Mouse (Mus musculus) forebrain, postnatal 0 days (tissue): ENCODE data around the gene Umad1. TPM values are rescaled to one million over a fixed set of nuclear protein-coding genes. Genes with fewer than 3 reads are reported as not detected.

Experiments used
- ATAC-seq: fragments of 200-750 bp; cut with Nextera tagmentation; 2 replicates; pipeline ENCODE4 v1.8.0; 2017; ENCODE audit warnings: mild to moderate bottlenecking, moderate library complexity
- DNase-seq: peaks from one replicate; pipeline ENCODE4 v3.0.0-alpha.2; 2015
- H3K27ac ChIP-seq: fragments of 300-500 bp; sonication (generic); 2 replicates; pipeline ENCODE4 v1.5.1; 2014; ENCODE audit warnings: low read depth, mild to moderate bottlenecking, antibody characterized with exemption, low read length, moderate library complexity, mixed read lengths
- H3K27me3 ChIP-seq: fragments of 300-500 bp; sonication (generic); 2 replicates; pipeline ENCODE4 v1.6.1; 2014; ENCODE audit warnings: mild to moderate bottlenecking, low read length, mixed read lengths; ENCODE audit not compliant: insufficient read depth
- H3K36me3 ChIP-seq: fragments of 300-500 bp; sonication (generic); 2 replicates; pipeline ENCODE4 v1.6.1; 2014; ENCODE audit warnings: mild to moderate bottlenecking, moderate library complexity; ENCODE audit not compliant: insufficient read depth
- H3K4me1 ChIP-seq: fragments of 300-500 bp; sonication (generic); 2 replicates; pipeline ENCODE4 v1.6.1; 2014; ENCODE audit warnings: antibody characterized with exemption; ENCODE audit not compliant: insufficient read depth
- H3K4me2 ChIP-seq: fragments of 300-500 bp; sonication (generic); 2 replicates; pipeline ENCODE4 v1.6.1; 2014; ENCODE audit warnings: low read depth, mild to moderate bottlenecking, moderate library complexity
- H3K4me3 ChIP-seq: fragments of 300-500 bp; sonication (generic); 2 replicates; pipeline ENCODE4 v1.5.1; 2014; ENCODE audit warnings: low read depth, low read length, mixed read lengths
- H3K9ac ChIP-seq: fragments of 300-500 bp; sonication (generic); 2 replicates; pipeline ENCODE4 v1.6.1; 2014; ENCODE audit warnings: mild to moderate bottlenecking
- H3K9me3 ChIP-seq: fragments of 300-500 bp; sonication (generic); 2 replicates; pipeline ENCODE4 v1.6.1; 2016; ENCODE audit warnings: low read length
- CTCF ChIP-seq: sonication (generic); IDR thresholded peaks from 2 replicates; pipeline ENCODE4 v1.5.1; 2016; ENCODE audit warnings: antibody characterized with exemption, control low read depth, low read depth
- WGBS: fragments of 180-500 bp; shearing (Covaris S2); extraction: QIAGEN DNeasy Blood & Tissue Kit; methylation state at CpG from one replicate; pipeline ENCODE4 v1.1.7; 2014; 5-methylcytosine and 5-hydroxymethylcytosine counted together
- polyA plus RNA-seq: library from polyadenylated mRNA; unstranded; fragments of >200 nt; fragmentation: Nextera tagmentation; extraction: Ambion mirVana; gene quantifications from 2 replicates; pipeline ENCODE4 v1.2.1, GENCODE M21; 2015
- total RNA-seq: library from RNA; depleted of rRNA; stranded (reverse); fragments of >200 nt; gene quantifications from 2 replicates; pipeline ENCODE4 v1.2.3, GENCODE M21; 2014

Umad1 gene
- total and polyA plus RNA-seq, 2 experiments from 2014 or later, result 24.4 to 50.5 TPM

DNA sequence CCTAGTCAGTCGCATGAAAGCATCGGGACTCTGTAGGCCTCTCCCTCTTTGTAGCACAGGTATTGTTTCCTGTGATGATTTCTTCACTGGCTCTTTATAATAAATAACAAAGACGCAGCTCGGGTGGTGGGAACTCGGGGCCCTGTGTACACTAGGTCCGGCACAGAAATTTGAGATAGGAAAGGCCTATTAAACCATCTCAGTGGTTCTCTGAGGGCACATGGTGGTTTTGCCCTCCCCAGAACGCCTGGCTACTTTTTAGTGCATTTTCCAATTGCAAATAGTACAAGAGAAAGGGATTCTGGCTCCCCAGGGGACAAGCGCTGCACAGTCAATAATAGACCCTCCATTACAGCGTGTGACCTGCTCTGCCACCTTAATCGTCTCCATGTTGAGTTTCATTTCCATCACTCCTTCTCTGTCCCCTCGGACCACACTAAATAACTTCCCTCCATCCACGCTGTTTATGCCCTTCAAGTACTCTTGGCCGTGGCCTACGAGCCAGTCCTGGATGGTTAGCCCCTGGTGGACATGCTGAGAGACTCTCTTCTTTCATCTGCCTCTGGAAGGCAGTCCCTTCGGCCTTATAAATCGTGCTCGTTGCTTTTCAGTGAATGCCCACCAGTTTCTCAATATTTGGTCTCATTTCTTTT is 227.4 kb downstream of the Umad1 start:
- Histone ChIP-seq H3K4me3 (no peak overlapping the region), H3K4me2 (no peak overlapping the region), H3K36me3 (no peaks in the 10 kb centered on the region), H3K4me1 (no peaks in the 10 kb centered on the region), H3K27ac (no peak overlapping the region), H3K27me3 (no peaks in the 10 kb centered on the region), H3K9ac (no peak overlapping the region), H3K9me3 (no peaks in the 10 kb centered on the region)
- DNase-seq, result peak; percentile 16
- no peak; the same call in 1 of the 2 replicates for ATAC-seq
- TF ChIP-seq CTCF, result 0 out of 2 replicates have a peak, but pooled peaks have one; percentile 11
- 69% methylated on average over 17 of the region's 17 CpGs for WGBS

DNA sequence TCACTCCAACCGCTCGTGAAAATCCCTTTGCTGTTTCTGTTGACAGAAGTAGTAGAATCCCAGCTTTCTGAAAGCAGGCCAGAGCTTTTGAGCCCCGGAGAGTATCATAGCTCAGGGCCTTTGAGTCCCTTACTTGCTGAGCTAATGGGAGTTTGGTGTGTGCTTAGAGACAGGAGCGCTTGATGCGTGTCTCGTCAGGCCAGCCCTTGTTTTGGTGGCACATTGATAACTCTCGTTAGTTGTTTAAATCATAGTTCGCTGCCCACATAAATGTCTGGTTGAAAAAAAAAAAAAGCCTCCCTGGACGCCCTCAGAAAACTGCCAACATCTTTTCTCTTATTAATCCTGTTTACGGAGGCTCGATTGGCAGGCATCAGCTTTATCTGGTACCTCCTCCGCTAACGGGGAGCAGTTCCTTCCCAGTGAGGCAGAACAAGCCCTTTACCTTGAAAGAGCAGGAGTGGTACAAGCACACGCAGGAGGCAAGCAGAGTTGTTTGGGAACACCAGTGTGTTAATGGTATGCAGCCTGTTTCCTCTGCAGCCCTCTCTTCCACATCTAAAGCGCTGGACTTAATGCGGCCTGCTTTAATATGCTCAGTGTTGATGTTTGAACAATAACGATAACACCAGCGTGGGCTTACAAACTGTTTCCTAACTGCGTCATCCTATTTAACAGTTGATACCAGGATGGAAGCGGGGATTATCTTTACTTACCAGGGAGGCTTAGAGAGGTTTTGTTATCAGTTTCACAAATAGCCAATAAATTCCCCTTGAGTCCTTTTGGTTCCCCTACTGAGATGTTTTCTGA is 228.2 kb downstream of the Umad1 start:
- Histone ChIP-seq H3K4me1 (no peaks in the 10 kb centered on the region), H3K27ac (no peak overlapping the region), H3K9me3 (no peaks in the 10 kb centered on the region), H3K27me3 (no peaks in the 10 kb centered on the region), H3K4me3 (no peak overlapping the region), H3K36me3 (no peaks in the 10 kb centered on the region), H3K4me2 (no peak overlapping the region), H3K9ac (0 out of 2 replicates have a peak overlapping the region, but pooled peaks have one; percentile 6)
- TF ChIP-seq CTCF, result no peak
- ATAC-seq (no peak), DNase-seq (peak; percentile 18)
- 28% methylated on average over 20 of the region's 20 CpGs for WGBS

DNA sequence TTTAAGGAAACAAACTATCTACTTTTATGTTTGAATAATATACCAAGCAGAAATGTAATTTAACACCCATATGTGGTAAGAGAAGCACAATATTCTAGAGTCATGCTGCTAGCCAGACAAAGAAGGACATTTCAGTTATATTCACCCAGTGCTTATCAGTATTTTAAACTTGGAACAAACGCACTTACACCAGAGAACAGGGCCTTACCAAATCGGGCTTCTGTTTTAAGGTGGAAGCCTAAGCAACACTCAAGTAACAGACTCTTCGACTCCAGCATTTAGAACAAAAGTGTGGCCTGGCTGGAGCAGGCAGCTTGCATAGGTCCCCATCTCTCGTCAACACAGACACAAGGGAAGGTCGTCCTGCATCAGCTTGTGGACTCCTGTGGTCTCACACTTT is 229.2 kb downstream of the Umad1 start:
- no peaks in the 10 kb centered on the region for H3K27me3 ChIP-seq
- no peak for ATAC-seq
- no peak overlapping the region for H3K4me2 ChIP-seq

DNA sequence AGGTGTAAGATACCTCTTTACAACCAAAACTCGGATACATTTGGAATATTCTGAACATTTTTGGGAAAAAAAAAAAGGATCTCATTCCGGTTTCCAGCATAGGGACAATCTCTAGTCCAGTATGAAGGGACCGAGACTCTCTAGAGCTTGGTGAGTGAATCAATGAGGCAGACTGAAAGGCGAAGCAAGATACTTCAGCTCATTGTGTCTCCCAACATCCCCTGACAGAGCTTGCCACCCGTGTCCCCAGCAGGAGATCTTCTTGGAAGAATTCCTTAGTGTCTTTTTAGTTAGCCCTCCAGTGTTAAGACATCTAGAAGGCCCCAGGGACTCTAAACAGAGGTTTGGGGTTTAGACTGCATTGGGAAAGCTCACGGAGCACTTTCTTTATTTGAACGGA is 230.2 kb downstream of the Umad1 start:
- WGBS, result 71% methylated on average over 7 of the region's 7 CpGs
- ATAC-seq, result no peak

More for the DNA sequence above, 229.2 kb downstream of the Umad1 start:
- no peaks in the 10 kb centered on the region for H3K36me3 ChIP-seq
- no peak overlapping the region for H3K4me3 ChIP-seq
- no peaks in the 10 kb centered on the region for H3K9me3 ChIP-seq
- no peaks in the 10 kb centered on the region for H3K4me1 ChIP-seq
- no peak for TF ChIP-seq CTCF
- 71% methylated on average over 5 of the region's 5 CpGs for WGBS
- H3K9ac ChIP-seq, result no peak overlapping the region
- no peak overlapping the region for H3K27ac ChIP-seq
- no peak for DNase-seq

DNA sequence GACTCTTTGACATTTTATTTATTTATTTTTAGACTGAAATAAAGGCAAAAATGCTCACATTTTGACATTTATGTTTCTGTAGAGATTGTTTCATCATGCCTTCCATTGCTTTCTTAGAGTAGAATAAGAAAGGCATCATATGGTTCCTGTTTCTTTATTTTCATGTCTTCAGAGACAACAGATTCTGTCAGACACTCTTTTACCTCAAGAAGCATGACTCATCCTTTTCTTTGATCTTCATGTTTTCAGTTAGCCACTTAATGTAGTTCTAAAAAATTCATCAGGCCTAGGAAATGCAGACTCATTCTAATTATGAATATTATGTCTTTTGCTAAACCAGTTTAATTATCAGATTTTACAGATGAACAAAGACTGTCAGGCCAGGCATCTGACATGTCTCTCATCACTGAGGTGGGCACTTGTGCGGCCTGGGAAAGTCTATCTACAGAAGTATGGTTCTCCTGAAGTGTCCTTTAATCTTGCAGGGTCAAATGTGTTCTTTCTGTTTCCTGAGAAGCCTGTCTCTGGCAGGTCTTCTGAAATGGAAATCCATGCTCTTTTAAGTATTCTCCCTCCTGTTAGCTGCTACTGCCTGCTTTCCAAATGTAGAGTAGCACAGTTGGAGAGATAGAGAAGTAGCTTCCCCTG is 231.0 kb downstream of the Umad1 start:
- Histone ChIP-seq H3K4me1 (no peaks in the 10 kb centered on the region), H3K4me3 (no peak overlapping the region), H3K27ac (no peak overlapping the region), H3K36me3 (no peaks in the 10 kb centered on the region), H3K27me3 (no peaks in the 10 kb centered on the region), H3K4me2 (no peak overlapping the region), H3K9me3 (no peaks in the 10 kb centered on the region), H3K9ac (no peak overlapping the region)
- DNase-seq (no peak), ATAC-seq (no peak)
- WGBS, result 85% methylated on average over 1 of the region's 1 CpGs
- TF ChIP-seq CTCF, result no peak

More for the DNA sequence above, 230.2 kb downstream of the Umad1 start:
- no peak overlapping the region for H3K4me2 ChIP-seq
- no peak for TF ChIP-seq CTCF
- no peaks in the 10 kb centered on the region for H3K36me3 ChIP-seq
- no peaks in the 10 kb centered on the region for H3K27me3 ChIP-seq
- no peak for DNase-seq
- no peak overlapping the region for H3K4me3 ChIP-seq
- no peak overlapping the region for H3K9ac ChIP-seq
- no peak overlapping the region for H3K27ac ChIP-seq
- H3K4me1 ChIP-seq, result no peaks in the 10 kb centered on the region
- H3K9me3 ChIP-seq, result no peaks in the 10 kb centered on the region

DNA sequence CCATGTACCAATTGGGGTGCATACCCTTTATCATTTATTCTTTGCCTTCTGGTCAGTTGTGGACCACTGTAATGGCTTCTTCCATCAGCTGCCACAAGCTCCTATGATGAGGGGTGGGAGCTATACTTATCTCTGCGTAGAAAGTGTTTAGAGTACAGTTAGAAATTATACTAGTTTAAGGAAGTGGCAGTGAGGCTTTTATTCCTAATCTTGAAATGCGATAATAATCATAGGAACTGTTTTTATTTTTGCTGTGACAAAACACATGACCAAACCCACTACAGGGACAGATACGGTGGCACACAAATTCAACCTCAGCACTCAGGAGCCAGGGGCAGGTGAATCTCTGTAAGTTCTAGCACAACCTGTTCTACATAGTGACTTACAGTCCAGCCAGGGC is 233.2 kb downstream of the Umad1 start:
- ATAC-seq (no peak), DNase-seq (no peak)
- no peak for TF ChIP-seq CTCF
- WGBS, result 97% methylated on average over 3 of the region's 3 CpGs
- Histone ChIP-seq H3K9ac (no peak overlapping the region), H3K4me1 (no peaks in the 10 kb centered on the region), H3K9me3 (no peaks in the 10 kb centered on the region), H3K27ac (no peak overlapping the region), H3K4me2 (no peak overlapping the region), H3K36me3 (no peaks in the 10 kb centered on the region), H3K27me3 (no peaks in the 10 kb centered on the region), H3K4me3 (no peak overlapping the region)
